Mouse (Mus musculus) CH12.LX (cell line): ENCODE data around the gene Traf4. TPM values are rescaled to one million over a fixed set of nuclear protein-coding genes. Genes with fewer than 3 reads are reported as not detected.

Source experiments
- DNase-seq: peaks from one replicate; pipeline ENCODE4 v3.0.0-alpha.2; 2013; ENCODE audit errors: extremely low read depth
- H3K27ac ChIP-seq: 2 replicates; pipeline ENCODE4 v1.5.1; 2012; ENCODE audit warnings: low read depth, mild to moderate bottlenecking, control low read depth, moderate library complexity; ENCODE audit not compliant: insufficient read depth
- H3K27me3 ChIP-seq: replicated peaks from 2 replicates; pipeline ENCODE3; 2012; ENCODE audit warnings: inconsistent platforms
- H3K36me3 ChIP-seq, 2 experiments: replicated peaks in 1 of 2; 2 replicates each; pipeline versions ENCODE3 to v1.6.1; 2012; ENCODE audit warnings: inconsistent platforms in 1 of 2, low read length in 1 of 2, mild to moderate bottlenecking in 1 of 2, mixed read lengths in 1 of 2, moderate library complexity in 1 of 2; ENCODE audit not compliant: control insufficient read depth in 1 of 2, insufficient read depth in 1 of 2
- H3K4me1 ChIP-seq, 2 experiments: 2 replicates each; pipeline ENCODE4 v1.6.1; 2012; ENCODE audit warnings: inconsistent platforms in 1 of 2, moderate library complexity in 1 of 2; ENCODE audit not compliant: insufficient read depth in 2 of 2, control insufficient read depth in 1 of 2
- H3K4me2 ChIP-seq: 2 replicates; pipeline ENCODE4 v1.6.1; 2012; ENCODE audit warnings: low read depth, mild to moderate bottlenecking, control low read depth; ENCODE audit not compliant: poor library complexity, insufficient read depth, severe bottlenecking
- H3K4me3 ChIP-seq, 3 experiments: fragments of 150-350 bp in 1 of 3; sonication (generic) in 1 of 3; replicated peaks in 1 of 3; 2 replicates each; pipeline versions ENCODE3 to v1.5.1; 2011 to 2012; ENCODE audit warnings: low read depth in 2 of 3, low read length in 2 of 3, mild to moderate bottlenecking in 2 of 3, moderate library complexity in 2 of 3, control low read depth in 1 of 3, improper control_type of control experiment in 1 of 3, inconsistent platforms in 1 of 3, mixed read lengths in 1 of 3; ENCODE audit not compliant: poor library complexity in 1 of 3
- H3K79me2 ChIP-seq: replicated peaks from 2 replicates; pipeline ENCODE4 v1.6.1; 2012; ENCODE audit warnings: mild to moderate bottlenecking, moderate library complexity; ENCODE audit not compliant: control insufficient read depth, poor library complexity, insufficient read depth, severe bottlenecking; ENCODE audit errors: extremely low read depth
- H3K9ac ChIP-seq: 2 replicates; pipeline ENCODE4 v1.6.1; 2012; ENCODE audit warnings: low read depth, mild to moderate bottlenecking, control low read depth, moderate library complexity; ENCODE audit not compliant: insufficient read depth
- H3K9me3 ChIP-seq: replicated peaks from 2 replicates; pipeline ENCODE3; 2012; ENCODE audit warnings: low read length, inconsistent platforms, mixed read lengths
- BHLHE40 ChIP-seq: IDR thresholded peaks from 2 replicates; pipeline ENCODE4 v1.6.1; 2011; ENCODE audit warnings: mild to moderate bottlenecking, low read depth, low read length, improper control_type of control experiment
- CHD1 ChIP-seq: IDR thresholded peaks from 2 replicates; pipeline ENCODE4 v1.6.1; 2012; ENCODE audit warnings: low read depth, low read length, improper control_type of control experiment, inconsistent platforms
- CHD2 ChIP-seq: IDR thresholded peaks from 2 replicates; pipeline ENCODE4 v1.6.1; 2011; ENCODE audit warnings: low read length, improper control_type of control experiment
- CTCF ChIP-seq, 2 experiments: IDR thresholded peaks in 1 of 2; conservative IDR thresholded peaks in 1 of 2; 2 replicates each; pipeline ENCODE4 v1.5.1; 2011 to 2012; ENCODE audit warnings: low read depth in 2 of 2, low read length in 2 of 2, improper control_type of control experiment in 1 of 2, inconsistent platforms in 1 of 2, mild to moderate bottlenecking in 1 of 2, moderate library complexity in 1 of 2
- ETS1 ChIP-seq: conservative IDR thresholded peaks from 2 replicates; pipeline ENCODE4 v1.6.1; 2012; ENCODE audit warnings: low read depth, mild to moderate bottlenecking, inconsistent platforms, low read length, improper control_type of control experiment, moderate library complexity
- GABPA ChIP-seq: IDR thresholded peaks from 2 replicates; pipeline ENCODE4 v1.6.1; 2012; ENCODE audit warnings: low read depth, low read length, improper control_type of control experiment, inconsistent platforms; ENCODE audit not compliant: insufficient replicate concordance
- HCFC1 ChIP-seq: IDR thresholded peaks from 2 replicates; pipeline ENCODE4 v1.6.1; 2012; ENCODE audit warnings: low read depth, mild to moderate bottlenecking, inconsistent platforms, low read length, improper control_type of control experiment
- IRF4 ChIP-seq: IDR thresholded peaks from 2 replicates; pipeline ENCODE4 v1.6.1; 2014; ENCODE audit warnings: low read depth, mild to moderate bottlenecking, inconsistent platforms, low read length, improper control_type of control experiment
- JUN ChIP-seq: IDR thresholded peaks from 2 replicates; pipeline ENCODE4 v1.6.1; 2011; ENCODE audit warnings: low read depth, mild to moderate bottlenecking, low read length, improper control_type of control experiment, moderate library complexity; ENCODE audit not compliant: insufficient read depth
- JUND ChIP-seq: conservative IDR thresholded peaks from 2 replicates; pipeline ENCODE4 v1.6.1; 2011; ENCODE audit warnings: low read depth, low read length, improper control_type of control experiment
- KAT2A ChIP-seq: IDR thresholded peaks from 2 replicates; pipeline ENCODE4 v1.6.1; 2012; ENCODE audit warnings: low read length, improper control_type of control experiment, inconsistent platforms; ENCODE audit not compliant: insufficient replicate concordance
- MAFK ChIP-seq: IDR thresholded peaks from 2 replicates; pipeline ENCODE4 v1.6.1; 2011; ENCODE audit warnings: low read length, improper control_type of control experiment; ENCODE audit not compliant: insufficient replicate concordance
- MAX ChIP-seq: IDR thresholded peaks from 2 replicates; pipeline ENCODE4 v1.6.1; 2011; ENCODE audit warnings: low read length, improper control_type of control experiment
- MAZ ChIP-seq: IDR thresholded peaks from 2 replicates; pipeline ENCODE4 v1.6.1; 2012; ENCODE audit warnings: low read depth, mild to moderate bottlenecking, inconsistent platforms, low read length, improper control_type of control experiment, moderate library complexity
- MEF2A ChIP-seq: IDR thresholded peaks from 2 replicates; pipeline ENCODE4 v1.6.1; 2014; ENCODE audit warnings: low read depth, mild to moderate bottlenecking, inconsistent platforms, low read length, improper control_type of control experiment, borderline replicate concordance
- MYC ChIP-seq: IDR thresholded peaks from 2 replicates; pipeline ENCODE4 v1.6.1; 2011; ENCODE audit warnings: low read depth, mild to moderate bottlenecking, improper control_type of control experiment, low read length
- NELFE ChIP-seq: IDR thresholded peaks from 2 replicates; pipeline ENCODE4 v1.6.1; 2011; ENCODE audit warnings: low read depth, low read length, improper control_type of control experiment
- NRF1 ChIP-seq: IDR thresholded peaks from 2 replicates; pipeline ENCODE4 v1.6.1; 2014; ENCODE audit warnings: low read depth, mild to moderate bottlenecking, inconsistent platforms, low read length, improper control_type of control experiment, moderate library complexity
- PAX5 ChIP-seq: IDR thresholded peaks from 2 replicates; pipeline ENCODE4 v1.6.1; 2012; ENCODE audit warnings: low read length, inconsistent platforms, mixed read lengths
- POLR2A ChIP-seq: IDR thresholded peaks from 2 replicates; pipeline ENCODE4 v1.6.1; 2011; ENCODE audit warnings: low read depth, mild to moderate bottlenecking, improper control_type of control experiment, low read length
- POLR2AphosphoS2 ChIP-seq: IDR thresholded peaks from 2 replicates; pipeline ENCODE4 v1.6.1; 2011; ENCODE audit warnings: low read depth, low read length, improper control_type of control experiment
- SIN3A ChIP-seq: IDR thresholded peaks from 2 replicates; pipeline ENCODE4 v1.6.1; 2012; ENCODE audit warnings: low read length, improper control_type of control experiment, inconsistent platforms
- SMC3 ChIP-seq: IDR thresholded peaks from 2 replicates; pipeline ENCODE4 v1.6.1; 2011; ENCODE audit warnings: low read depth, low read length, improper control_type of control experiment
- TBP ChIP-seq: conservative IDR thresholded peaks from 2 replicates; pipeline ENCODE4 v1.6.1; 2011; ENCODE audit warnings: low read depth, low read length, improper control_type of control experiment
- TCF12 ChIP-seq: IDR thresholded peaks from 2 replicates; pipeline ENCODE4 v1.6.1; 2014; ENCODE audit warnings: low read depth, mild to moderate bottlenecking, inconsistent platforms, low read length, improper control_type of control experiment
- USF1 ChIP-seq: IDR thresholded peaks from 2 replicates; pipeline ENCODE4 v1.6.1; 2014; ENCODE audit warnings: low read depth, mild to moderate bottlenecking, inconsistent platforms, low read length, improper control_type of control experiment
- USF2 ChIP-seq: conservative IDR thresholded peaks from 2 replicates; pipeline ENCODE4 v1.6.1; 2011; ENCODE audit warnings: low read depth, low read length, improper control_type of control experiment
- ZC3H11A ChIP-seq: IDR thresholded peaks from 2 replicates; pipeline ENCODE4 v1.6.1; 2012; ENCODE audit warnings: low read depth, mild to moderate bottlenecking, inconsistent platforms, low read length, improper control_type of control experiment
- ZKSCAN1 ChIP-seq: IDR thresholded peaks from 2 replicates; pipeline ENCODE4 v1.6.1; 2012; ENCODE audit warnings: low read depth, inconsistent platforms, low read length, improper control_type of control experiment, borderline replicate concordance
- ZMIZ1 ChIP-seq: IDR thresholded peaks from 2 replicates; pipeline ENCODE4 v1.6.1; 2012; ENCODE audit warnings: low read depth, mild to moderate bottlenecking, inconsistent platforms, low read length, improper control_type of control experiment
- dilution Hi-C: fragments of 300-500 bp; cut with MboI; formaldehyde crosslinking; loops from 2 replicates; pipeline ENCODE4 v1.14.3; 2020; ENCODE audit warnings: low sequenced_read_pairs; ENCODE audit not compliant: extremely low pct_unique_long_range_greater_than_20kb, extremely low pct_ligation_motif_present
- in situ Hi-C: fragments of 300-500 bp; cut with MboI; formaldehyde crosslinking; loops from 3 replicates; pipeline ENCODE4 v1.14.3; 2019; ENCODE audit warnings: low sequenced_read_pairs, low pct_ligation_motif_present, low pct_unique_long_range_greater_than_20kb, mixed read lengths
- polyA plus RNA-seq: library from polyadenylated mRNA; unstranded; fragments of >175 nt; gene quantifications from 2 replicates; pipeline ENCODE4 v1.2.1, GENCODE M21; 2012; ENCODE audit warnings: low read depth; ENCODE audit not compliant: insufficient read length
- total RNA-seq, 2 experiments: library from RNA; depleted of rRNA; stranded (reverse); fragments of 300-350 nt in 1 of 2; fragments of >200 nt in 1 of 2; gene quantifications; 2 replicates each; pipeline ENCODE4 v1.2.3; 2012 to 2014

Traf4 gene
- total and polyA plus RNA-seq, 3 experiments: 20.8 to 68.7 (median 55.9) TPM

- in situ Hi-C loops (no loop called here), dilution Hi-C loops (no loop called here)
- TF ChIP-seq SIN3A (no peak), CHD2 (no peak), PAX5 (no peak), GABPA (no peak), JUND (no peak), MAZ (no peak), USF1 (no peak), NELFE (no peak), ETS1 (no peak), KAT2A (no peak), HCFC1 (no peak), MEF2A (no peak), SMC3 (no peak), TBP (no peak), ZC3H11A (no peak), ZMIZ1 (no peak), IRF4 (no peak), CTCF (conservative IDR thresholded peaks at IDR 0.05 in 1 of 2, IDR thresholded peaks at IDR 0.05 in 1 of 2; ENCODE audit: low read depth in 2 of 2, low read length in 2 of 2) (no peak)
- Histone ChIP-seq H3K27me3 (no peaks in the 10 kb centered on the region), H3K36me3 (peaks cover 0 to 71% of the 10 kb centered on the region in 2 experiments), H3K27ac (no peak overlapping the region), H3K79me2 (peaks cover 49% of the 10 kb centered on the region), H3K4me1 (peaks cover 0 to 38% of the 10 kb centered on the region in 2 experiments; a peak in 2 of 4 replicates), H3K9ac (no peak overlapping the region), H3K4me2 (no peak overlapping the region), H3K4me3 (no peak overlapping the region), H3K9me3 (no peaks in the 10 kb centered on the region)
- DNase-seq: no peak
Measured at GRCm38 (mm10) chr11:78133915-78134314, 31.5 kb downstream of the Traf4 start.

- Histone ChIP-seq H3K4me1 (peaks cover 10 to 53% of the 10 kb centered on the region in 2 experiments), H3K9ac (no peak overlapping the region), H3K27me3 (no peaks in the 10 kb centered on the region), H3K79me2 (peaks cover 54% of the 10 kb centered on the region), H3K4me2 (no peak overlapping the region), H3K9me3 (no peaks in the 10 kb centered on the region), H3K4me3 (no peak overlapping the region), H3K27ac (no peak overlapping the region), H3K36me3 (peaks cover 0 to 69% of the 10 kb centered on the region in 2 experiments)
- dilution Hi-C loops: no loop called here
- in situ Hi-C loops: no loop called here
- no peak for TF ChIP-seq MAX
- no peak for TF ChIP-seq JUND
- no peak for TF ChIP-seq CHD1
- no peak for TF ChIP-seq MAFK
- TF ChIP-seq SIN3A: no peak
- TF ChIP-seq BHLHE40: no peak
- TF ChIP-seq TCF12: no peak
- TF ChIP-seq JUN: no peak
- TF ChIP-seq NRF1: no peak
- TF ChIP-seq ZC3H11A: no peak
- TF ChIP-seq MAZ: no peak
- TF ChIP-seq USF2: no peak
- no peak for TF ChIP-seq HCFC1
- TF ChIP-seq ZMIZ1: no peak
- TF ChIP-seq MYC: no peak
- TF ChIP-seq ETS1: no peak
- no peak for TF ChIP-seq ZKSCAN1
- no peak for TF ChIP-seq POLR2AphosphoS2
- no peak for TF ChIP-seq POLR2A
- no peak for DNase-seq
Measured at GRCm38 (mm10) chr11:78129458-78129857, 35.9 kb downstream of the Traf4 start.
